In the genomic region with DNA sequence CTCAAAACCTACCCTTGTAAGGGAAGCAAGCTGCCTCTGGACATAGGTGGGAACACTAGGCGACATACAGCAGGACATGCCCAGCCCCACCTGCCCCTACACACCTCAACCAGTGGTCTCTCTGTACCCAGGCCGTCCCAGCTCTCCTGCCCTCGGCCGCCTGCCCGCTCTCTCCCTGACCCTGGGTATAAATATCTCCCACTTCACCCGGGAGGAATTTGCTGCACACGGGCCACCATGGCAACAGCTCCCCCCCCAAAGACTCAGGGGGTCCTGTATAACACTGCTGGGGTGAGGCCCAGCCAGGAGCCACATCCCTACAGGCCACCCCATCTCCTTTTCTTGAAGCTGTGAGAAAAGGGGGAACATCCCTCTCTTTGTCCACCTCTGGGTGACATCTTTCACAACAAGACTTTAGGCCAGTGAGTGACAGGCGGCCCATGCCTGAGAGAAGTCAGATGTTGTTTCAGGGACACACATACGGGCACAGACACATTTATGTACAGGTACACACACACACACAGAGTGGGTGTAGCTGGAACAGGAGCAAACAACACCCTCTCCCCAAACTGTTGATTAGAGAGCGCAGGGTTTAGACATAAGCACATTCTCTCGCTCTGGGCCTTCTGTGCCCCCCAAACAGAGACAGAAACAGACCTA, we compare ENCODE assay signal across 9 mouse cellular contexts. TPM values are rescaled to one million over a fixed set of nuclear protein-coding genes. Genes with fewer than 3 reads are reported as not detected.
A peak's percentile ranks its signal among the peaks of the same experiment; 100 is the strongest.
DNase-seq lines count a peak whose midpoint lies in the region; ATAC-seq lines count a peak whose summit lies in the region.
"Had no signal": no experiment of that assay in that cellular context is flagged by ENCODE, and none has a peak within 500 bp of the region (broad histone marks: within the 10 kb centered on the region; RNA-seq: fewer than 3 reads in every experiment).

No protein-coding gene starts in this region.

- H3K27me3 ChIP-seq in neural tube, embryonic 11.5 days (ENCODE audit: control insufficient read depth, insufficient read depth, low read length): peaks cover 41% of the 10 kb centered on the region
- H3K27me3 ChIP-seq in limb, embryonic 11.5 days (ENCODE audit: control insufficient read depth, insufficient read depth, low read length): peaks cover 45% of the 10 kb centered on the region
- H3K27me3 ChIP-seq in stomach, embryonic 16.5 days (ENCODE audit: control insufficient read depth, insufficient read depth, low read length): peaks cover 37% of the 10 kb centered on the region

- H3K9me3 ChIP-seq in neural tube, embryonic 11.5 days (ENCODE audit: control insufficient read depth, low read length): no peaks in the 10 kb centered on the region
- no peaks in the 10 kb centered on the region for H3K9me3 ChIP-seq in limb, embryonic 11.5 days (ENCODE audit: control insufficient read depth, low read length)
- H3K9me3 ChIP-seq in stomach, embryonic 16.5 days (replicated peaks; ENCODE audit: control insufficient read depth, low read length): no peaks in the 10 kb centered on the region

- H3K4me1 ChIP-seq in neural tube, embryonic 11.5 days (ENCODE audit: control insufficient read depth, insufficient read depth, low read length): peaks cover 15% of the 10 kb centered on the region
- peaks cover 27% of the 10 kb centered on the region for H3K4me1 ChIP-seq in limb, embryonic 11.5 days (ENCODE audit: control insufficient read depth, insufficient read depth, low read length)
- peaks cover 40% of the 10 kb centered on the region for H3K4me1 ChIP-seq in stomach, embryonic 16.5 days (ENCODE audit: control insufficient read depth, insufficient read depth, low read length)

- H3K27ac ChIP-seq in neural tube, embryonic 11.5 days (ENCODE audit: low read depth, low read length): no peak overlapping the region
- no peak overlapping the region for H3K27ac ChIP-seq in limb, embryonic 11.5 days (replicated peaks; ENCODE audit: low read depth, low read length)
- peak overlapping the region; percentile 86 for H3K27ac ChIP-seq in stomach, embryonic 16.5 days (ENCODE audit: low read length)

- WGBS in neural tube, embryonic 11.5 days: 52% methylated on average over 11 of the region's 11 CpGs
- WGBS in limb, embryonic 11.5 days: 61% methylated on average over 11 of the region's 11 CpGs
- 39% methylated on average over 11 of the region's 11 CpGs for WGBS in stomach, embryonic 16.5 days

- H3K4me3 ChIP-seq in neural tube, embryonic 11.5 days (ENCODE audit: low read depth, low read length): no peak overlapping the region
- H3K4me3 ChIP-seq in limb, embryonic 11.5 days (ENCODE audit: low read depth, low read length): no peak overlapping the region
- peak overlapping the region; percentile 49 for H3K4me3 ChIP-seq in stomach, embryonic 16.5 days (replicated peaks; ENCODE audit: low read length)

- H3K36me3 ChIP-seq in neural tube, embryonic 11.5 days (ENCODE audit: control insufficient read depth, insufficient read depth, low read length): no peaks in the 10 kb centered on the region
- H3K36me3 ChIP-seq in limb, embryonic 11.5 days (ENCODE audit: control insufficient read depth, insufficient read depth, low read length): no peaks in the 10 kb centered on the region
- H3K36me3 ChIP-seq in stomach, embryonic 16.5 days (ENCODE audit: control insufficient read depth, insufficient read depth, low read length): no peaks in the 10 kb centered on the region

- peak; percentile 57 to 76 for DNase-seq in adrenal gland, adult (ENCODE audit: inconsistent age in 2 of 2, low spot score in 1 of 2)
- no peak for DNase-seq in adrenal gland, adult 18-20 months (ENCODE audit: low spot score in 2 of 2)
- DNase-seq in neural tube, embryonic 11.5 days (ENCODE audit: low spot score): no peak
- no peak for DNase-seq in neural tube, embryonic 10.5 days (ENCODE audit: extremely low spot score, low spot score)
- DNase-seq in limb, embryonic 11.5 days (ENCODE audit: low spot score): no peak
- DNase-seq in Muller cell, postnatal 12 days (ENCODE audit: inconsistent ontology term): no peak
- DNase-seq in cerebellum, postnatal 36 days: no peak

- H3K9ac ChIP-seq in neural tube, embryonic 11.5 days (ENCODE audit: low read length): no peak overlapping the region; the same call in 1 of the 2 replicates
- no peak overlapping the region for H3K9ac ChIP-seq in limb, embryonic 11.5 days (ENCODE audit: low read length)
- H3K9ac ChIP-seq in stomach, embryonic 16.5 days (ENCODE audit: low read length): peak overlapping the region; percentile 65

- ATAC-seq in neural tube, embryonic 11.5 days (ENCODE audit: insufficient read depth, low FRiP score, low TSS enrichment): no peak
- ATAC-seq in limb, embryonic 11.5 days (ENCODE audit: insufficient number of reproducible peaks, low FRiP score, low TSS enrichment, low read depth): no peak
- no peak for ATAC-seq in stomach, embryonic 16.5 days (ENCODE audit: insufficient read depth, low FRiP score)

- peak overlapping the region; percentile 14; the same call in 1 of the 2 replicates for H3K4me2 ChIP-seq in neural tube, embryonic 11.5 days (ENCODE audit: low read depth)
- H3K4me2 ChIP-seq in limb, embryonic 11.5 days (ENCODE audit: low read depth, severe bottlenecking): peak overlapping the region; percentile 39; the same call in 1 of the 2 replicates
- H3K4me2 ChIP-seq in stomach, embryonic 16.5 days (ENCODE audit: low read depth, low read length): peak overlapping the region; percentile 53

RNA-seq across cellular contexts. Expression of gene Fxyd1, which starts 2.2 kb away (rescaled TPM):
- 100 to 1,000 TPM; 193 to 280 TPM for total RNA-seq in adrenal gland, adult 18-20 months (2021)
- 17.0 and 21.8 TPM in 2 replicates for polyA plus RNA-seq in neural tube, embryonic 11.5 days (2014; fragmentation: Nextera tagmentation; extraction: Ambion mirVana)
- 12.5 and 13.7 TPM in 2 replicates for polyA plus RNA-seq in limb, embryonic 11.5 days (2014; fragmentation: Nextera tagmentation; extraction: Ambion mirVana)
- polyA plus RNA-seq in stomach, embryonic 16.5 days (2015; fragmentation: Nextera tagmentation; extraction: Ambion mirVana): 127 and 129 TPM in 2 replicates

RNA-seq across cellular contexts. Expression of gene Fxyd7, which starts 3.5 kb away (rescaled TPM):
- total RNA-seq in adrenal gland, adult 18-20 months (2021): 1 to 10 TPM; 1.9 to 2.3 TPM
- polyA plus RNA-seq in neural tube, embryonic 11.5 days (2014; fragmentation: Nextera tagmentation; extraction: Ambion mirVana): 30.5 and 36.5 TPM in 2 replicates
- 2.9 and 3.1 TPM in 2 replicates for polyA plus RNA-seq in limb, embryonic 11.5 days (2014; fragmentation: Nextera tagmentation; extraction: Ambion mirVana)
- polyA plus RNA-seq in stomach, embryonic 16.5 days (2015; fragmentation: Nextera tagmentation; extraction: Ambion mirVana): 22.2 and 25.8 TPM in 2 replicates

RNA-seq across cellular contexts. Expression of gene Lgi4, which starts 4.4 kb away (rescaled TPM):
- 1 to 10 TPM; 3.0 to 8.1 TPM for total RNA-seq in adrenal gland, adult 18-20 months (2021)
- polyA plus RNA-seq in neural tube, embryonic 11.5 days (2014; fragmentation: Nextera tagmentation; extraction: Ambion mirVana): 4.6 and 4.9 TPM in 2 replicates
- polyA plus RNA-seq in limb, embryonic 11.5 days (2014; fragmentation: Nextera tagmentation; extraction: Ambion mirVana): 0.10 and 0.23 TPM in 2 replicates
- 0.92 and 1.7 TPM in 2 replicates for polyA plus RNA-seq in stomach, embryonic 16.5 days (2015; fragmentation: Nextera tagmentation; extraction: Ambion mirVana)
- total RNA-seq: hematopoietic stem cell, adult 5-6 weeks had no signal

RNA-seq across cellular contexts. Expression of gene Fxyd5, which starts 12.5 kb away (rescaled TPM):
- total RNA-seq in adrenal gland, adult 18-20 months (2021): 10 to 100 TPM; 45.1 to 82.7 TPM
- polyA plus RNA-seq in neural tube, embryonic 11.5 days (2014; fragmentation: Nextera tagmentation; extraction: Ambion mirVana): 16.2 and 17.3 TPM in 2 replicates
- 10.8 and 11.5 TPM in 2 replicates for polyA plus RNA-seq in limb, embryonic 11.5 days (2014; fragmentation: Nextera tagmentation; extraction: Ambion mirVana)
- polyA plus RNA-seq in stomach, embryonic 16.5 days (2015; fragmentation: Nextera tagmentation; extraction: Ambion mirVana): 28.0 and 31.0 TPM in 2 replicates

RNA-seq across cellular contexts. Expression of gene Fxyd3, which starts 21.7 kb away (rescaled TPM):
- total RNA-seq in adrenal gland, adult 18-20 months (2021): 1 to 10 TPM; 1.4 to 4.4 TPM
- 6.0 and 7.7 TPM in 2 replicates for polyA plus RNA-seq in neural tube, embryonic 11.5 days (2014; fragmentation: Nextera tagmentation; extraction: Ambion mirVana)
- 12.9 and 17.5 TPM in 2 replicates for polyA plus RNA-seq in limb, embryonic 11.5 days (2014; fragmentation: Nextera tagmentation; extraction: Ambion mirVana)
- polyA plus RNA-seq in stomach, embryonic 16.5 days (2015; fragmentation: Nextera tagmentation; extraction: Ambion mirVana): 497 and 614 TPM in 2 replicates
- total RNA-seq: hematopoietic stem cell, adult 5-6 weeks had no signal

Comparison
In these comparisons a context has a peak if more than half of its experiments do, and no peak if none do; other contexts are left out.
1. DNase-seq: peak in adrenal gland, adult (2 of 2); none in adrenal gland, adult 18-20 months (0 of 2), neural tube, embryonic 11.5 days (single experiment), neural tube, embryonic 10.5 days (single experiment), limb, embryonic 11.5 days (single experiment), Muller cell, postnatal 12 days (single experiment) and cerebellum, postnatal 36 days (0 of 2).
2. Peak in every context shown above with its lines, with median percentiles within 50 percentile points of each other: H3K4me2 ChIP-seq.